Mouse (Mus musculus) forebrain, postnatal 0 days (tissue): Measurements from ENCODE around the gene Lrrc36. TPM values are rescaled to one million over a fixed set of nuclear protein-coding genes. Genes with fewer than 3 reads are reported as not detected.

Source experiments
- ATAC-seq: fragments of 200-750 bp; cut with Nextera tagmentation; 2 replicates; pipeline ENCODE4 v1.8.0; 2017; ENCODE audit warnings: mild to moderate bottlenecking, moderate library complexity
- DNase-seq: peaks from one replicate; pipeline ENCODE4 v3.0.0-alpha.2; 2015
- H3K27ac ChIP-seq: fragments of 300-500 bp; sonication (generic); 2 replicates; pipeline ENCODE4 v1.5.1; 2014; ENCODE audit warnings: low read depth, mild to moderate bottlenecking, antibody characterized with exemption, low read length, moderate library complexity, mixed read lengths
- H3K27me3 ChIP-seq: fragments of 300-500 bp; sonication (generic); 2 replicates; pipeline ENCODE4 v1.6.1; 2014; ENCODE audit warnings: mild to moderate bottlenecking, low read length, mixed read lengths; ENCODE audit not compliant: insufficient read depth
- H3K36me3 ChIP-seq: fragments of 300-500 bp; sonication (generic); 2 replicates; pipeline ENCODE4 v1.6.1; 2014; ENCODE audit warnings: mild to moderate bottlenecking, moderate library complexity; ENCODE audit not compliant: insufficient read depth
- H3K4me1 ChIP-seq: fragments of 300-500 bp; sonication (generic); 2 replicates; pipeline ENCODE4 v1.6.1; 2014; ENCODE audit warnings: antibody characterized with exemption; ENCODE audit not compliant: insufficient read depth
- H3K4me2 ChIP-seq: fragments of 300-500 bp; sonication (generic); 2 replicates; pipeline ENCODE4 v1.6.1; 2014; ENCODE audit warnings: low read depth, mild to moderate bottlenecking, moderate library complexity
- H3K4me3 ChIP-seq: fragments of 300-500 bp; sonication (generic); 2 replicates; pipeline ENCODE4 v1.5.1; 2014; ENCODE audit warnings: low read depth, low read length, mixed read lengths
- H3K9ac ChIP-seq: fragments of 300-500 bp; sonication (generic); 2 replicates; pipeline ENCODE4 v1.6.1; 2014; ENCODE audit warnings: mild to moderate bottlenecking
- H3K9me3 ChIP-seq: fragments of 300-500 bp; sonication (generic); 2 replicates; pipeline ENCODE4 v1.6.1; 2016; ENCODE audit warnings: low read length
- CTCF ChIP-seq: sonication (generic); IDR thresholded peaks from 2 replicates; pipeline ENCODE4 v1.5.1; 2016; ENCODE audit warnings: antibody characterized with exemption, control low read depth, low read depth
- WGBS: fragments of 180-500 bp; shearing (Covaris S2); extraction: QIAGEN DNeasy Blood & Tissue Kit; methylation state at CpG from one replicate; pipeline ENCODE4 v1.1.7; 2014; 5-methylcytosine and 5-hydroxymethylcytosine counted together
- polyA plus RNA-seq: library from polyadenylated mRNA; unstranded; fragments of >200 nt; fragmentation: Nextera tagmentation; extraction: Ambion mirVana; gene quantifications from 2 replicates; pipeline ENCODE4 v1.2.1, GENCODE M21; 2015
- total RNA-seq: library from RNA; depleted of rRNA; stranded (reverse); fragments of >200 nt; gene quantifications from 2 replicates; pipeline ENCODE4 v1.2.3, GENCODE M21; 2014

Gene Lrrc36
- total and polyA plus RNA-seq, 2 experiments from 2014 or later: 1.1 to 1.7 TPM

DNA sequence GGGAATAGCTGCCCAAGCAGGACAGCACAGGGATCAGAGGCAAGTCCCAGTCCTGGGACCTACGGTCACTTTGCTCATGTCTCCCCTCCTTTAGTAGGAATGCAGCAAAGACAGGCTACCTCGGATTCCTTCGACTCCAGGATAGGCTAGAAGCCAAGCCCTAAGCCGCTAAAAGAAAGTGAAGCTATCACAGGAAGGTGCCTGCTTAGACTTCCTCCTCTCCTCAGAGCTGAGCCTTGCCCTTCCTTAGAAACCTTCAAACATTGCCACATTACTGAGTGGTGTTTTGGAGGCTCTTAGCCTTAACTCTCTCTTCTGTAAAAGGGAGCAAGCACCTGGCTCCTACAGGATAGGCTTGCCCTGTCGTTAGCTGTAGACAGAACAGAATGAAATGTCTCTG, 61.3 kb downstream of the Lrrc36 start:
- no peak for ATAC-seq
- WGBS: 26% methylated on average over 5 of the region's 5 CpGs
- no peaks in the 10 kb centered on the region for H3K27me3 ChIP-seq
- no peaks in the 10 kb centered on the region for H3K9me3 ChIP-seq
- peak overlapping the region; percentile 18 for H3K9ac ChIP-seq
- H3K4me2 ChIP-seq: peak overlapping the region; percentile 27; the same call in 1 of the 2 replicates
- TF ChIP-seq CTCF: no peak
- peaks cover 16% of the 10 kb centered on the region for H3K4me1 ChIP-seq
- DNase-seq: no peak
- H3K36me3 ChIP-seq: peaks cover 9% of the 10 kb centered on the region
- peak overlapping the region; percentile 29; the same call in 1 of the 2 replicates for H3K27ac ChIP-seq
- no peak overlapping the region for H3K4me3 ChIP-seq

DNA sequence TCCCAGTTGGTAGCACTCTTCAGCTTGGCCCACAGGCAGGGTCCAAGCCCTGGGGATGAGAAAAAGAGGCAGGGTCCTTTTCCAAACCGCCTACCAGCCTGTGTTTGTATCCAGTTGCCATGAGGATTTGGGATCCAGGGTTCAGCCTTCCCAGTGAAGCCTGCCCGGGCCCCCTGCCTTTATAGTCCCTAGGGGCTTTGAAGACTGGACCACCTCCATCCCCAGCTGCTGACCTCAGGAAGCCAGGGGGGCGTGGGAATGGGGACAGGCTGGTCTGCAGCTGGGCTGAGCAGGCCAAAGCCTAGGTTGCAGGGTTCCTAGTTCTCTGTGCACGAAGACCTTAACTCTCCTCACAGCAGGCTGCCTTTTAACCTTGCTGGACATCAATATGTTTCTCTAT, 61.9 kb downstream of the Lrrc36 start:
- 55% methylated on average over 4 of the region's 4 CpGs for WGBS
- H3K27ac ChIP-seq: no peak overlapping the region
- no peak overlapping the region for H3K4me3 ChIP-seq
- H3K9ac ChIP-seq: peak overlapping the region; percentile 18; the same call in 1 of the 2 replicates
- DNase-seq (no peak), ATAC-seq (no peak)
- no peaks in the 10 kb centered on the region for H3K27me3 ChIP-seq
- no peak overlapping the region for H3K4me2 ChIP-seq
- peaks cover 9% of the 10 kb centered on the region for H3K36me3 ChIP-seq
- no peaks in the 10 kb centered on the region for H3K9me3 ChIP-seq
- peaks cover 16% of the 10 kb centered on the region for H3K4me1 ChIP-seq
- TF ChIP-seq CTCF: no peak

DNA sequence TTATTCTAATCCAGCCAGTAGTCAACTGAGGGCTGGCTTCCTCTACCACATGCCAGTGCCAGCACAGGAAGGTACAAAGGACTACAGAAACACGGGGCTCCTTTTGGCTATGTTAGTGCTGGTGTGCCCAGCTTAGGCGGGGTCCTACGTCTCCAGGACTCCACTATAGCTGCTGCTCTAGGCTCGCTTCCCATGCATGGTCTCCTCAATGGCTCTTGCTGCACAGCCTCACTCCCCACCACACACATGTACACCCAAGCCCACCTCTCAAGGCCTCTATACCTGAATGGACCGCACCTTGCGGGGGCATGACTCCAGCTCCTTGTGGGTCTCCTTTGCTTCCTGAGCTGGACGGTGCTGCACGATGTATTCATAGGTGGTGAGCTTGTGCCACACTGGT, 62.4 kb downstream of the Lrrc36 start:
- no peak overlapping the region for H3K9ac ChIP-seq
- no peaks in the 10 kb centered on the region for H3K9me3 ChIP-seq
- DNase-seq: no peak
- ATAC-seq: no peak
- peaks cover 9% of the 10 kb centered on the region for H3K36me3 ChIP-seq
- WGBS: 90% methylated on average over 8 of the region's 8 CpGs
- H3K27ac ChIP-seq: no peak overlapping the region
- TF ChIP-seq CTCF: no peak
- H3K27me3 ChIP-seq: no peaks in the 10 kb centered on the region
- H3K4me3 ChIP-seq: no peak overlapping the region
- peaks cover 16% of the 10 kb centered on the region for H3K4me1 ChIP-seq
- no peak overlapping the region for H3K4me2 ChIP-seq

DNA sequence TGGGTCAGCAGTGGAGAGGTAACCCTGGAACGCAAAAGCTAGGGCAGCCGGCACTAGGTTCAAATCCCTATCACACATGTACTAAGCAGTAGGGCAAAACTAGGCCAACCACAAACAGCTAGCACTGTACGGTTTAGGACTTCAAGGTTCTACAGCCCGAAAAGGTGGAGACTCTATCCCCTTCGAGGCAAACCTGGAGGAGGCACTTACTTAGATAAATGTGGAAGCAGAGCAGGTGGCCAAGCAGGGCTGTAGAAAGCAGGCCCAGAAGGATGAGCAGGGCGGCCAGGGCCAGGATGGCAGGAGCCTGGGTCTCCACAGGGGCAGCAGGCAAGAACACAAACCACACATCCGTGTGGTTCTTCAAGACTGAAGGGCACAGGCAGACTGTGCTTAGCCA, 62.8 kb downstream of the Lrrc36 start:
- Histone ChIP-seq H3K9ac (no peak overlapping the region), H3K27me3 (no peaks in the 10 kb centered on the region), H3K9me3 (no peaks in the 10 kb centered on the region), H3K4me3 (no peak overlapping the region), H3K4me1 (peaks cover 16% of the 10 kb centered on the region), H3K36me3 (peaks cover 9% of the 10 kb centered on the region), H3K4me2 (no peak overlapping the region), H3K27ac (no peak overlapping the region)
- TF ChIP-seq CTCF: no peak
- WGBS: 94% methylated on average over 7 of the region's 7 CpGs
- ATAC-seq (no peak), DNase-seq (no peak)

DNA sequence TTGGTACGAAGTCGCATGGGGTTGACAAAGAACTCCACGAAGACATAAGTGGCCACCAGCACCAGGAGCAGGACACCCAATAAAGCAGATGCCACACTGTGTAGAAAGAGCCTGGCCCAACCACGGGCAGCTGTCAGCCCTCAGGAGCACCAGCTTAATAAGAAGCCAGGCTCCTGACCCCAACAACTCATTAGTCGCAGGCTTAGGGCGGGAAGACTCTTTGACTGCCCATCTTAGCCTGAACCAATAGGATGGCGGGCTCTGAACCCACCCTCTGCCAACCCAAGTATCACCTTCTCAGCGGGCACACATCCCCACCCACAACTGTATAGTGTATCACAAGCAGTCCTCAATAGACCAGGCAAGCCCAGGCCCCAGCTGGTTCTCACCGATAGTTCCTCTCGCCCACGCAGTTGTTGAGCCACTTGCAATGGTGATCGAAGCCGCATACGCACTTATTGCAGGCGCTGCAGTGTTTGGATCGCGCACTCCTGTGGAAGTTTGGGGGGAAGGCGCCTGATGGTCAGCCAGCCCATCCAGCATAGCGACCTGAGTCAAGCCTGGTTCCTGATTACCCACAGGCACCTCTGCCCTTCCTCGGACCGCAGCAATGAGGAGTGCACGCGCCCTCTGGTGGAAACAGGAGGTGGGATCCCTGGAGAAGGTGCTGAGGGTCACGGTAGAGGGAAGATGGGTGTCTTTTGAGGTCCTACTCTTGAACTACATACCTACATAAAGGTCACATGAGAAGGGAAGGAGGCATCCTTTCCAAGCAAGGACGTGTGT, 63.5 kb downstream of the Lrrc36 start:
- WGBS: 44% methylated on average over 25 of the region's 25 CpGs
- Histone ChIP-seq H3K27me3 (no peaks in the 10 kb centered on the region), H3K9me3 (no peaks in the 10 kb centered on the region), H3K9ac (no peak overlapping the region), H3K4me3 (no peak overlapping the region), H3K27ac (no peak overlapping the region), H3K4me1 (peaks cover 16% of the 10 kb centered on the region), H3K36me3 (peaks cover 10% of the 10 kb centered on the region), H3K4me2 (no peak overlapping the region)
- peak; percentile 82 for TF ChIP-seq CTCF
- ATAC-seq (no peak), DNase-seq (no peak)

DNA sequence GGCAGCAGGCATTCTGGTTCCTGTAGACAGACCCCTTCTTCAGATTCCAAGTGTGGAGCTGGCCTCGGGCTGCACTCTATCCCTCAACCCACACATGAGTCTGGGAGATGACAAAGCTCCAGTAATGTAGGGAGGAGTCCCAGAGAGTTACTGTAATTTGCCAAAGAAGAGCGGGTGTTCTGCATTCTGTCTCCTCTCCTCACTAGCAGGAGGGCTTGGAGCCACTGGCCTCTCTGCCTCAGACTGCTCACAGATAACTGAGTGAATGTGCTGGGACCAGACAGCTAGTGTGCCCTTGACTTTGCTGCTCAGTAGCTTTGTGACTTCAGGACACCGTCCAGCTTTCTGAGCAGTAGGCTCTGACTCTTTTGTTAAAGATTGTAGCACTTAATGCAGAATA, 64.4 kb downstream of the Lrrc36 start:
- Histone ChIP-seq H3K9me3 (no peaks in the 10 kb centered on the region), H3K36me3 (peaks cover 12% of the 10 kb centered on the region), H3K4me1 (peaks cover 16% of the 10 kb centered on the region), H3K27ac (no peak overlapping the region), H3K4me2 (no peak overlapping the region), H3K9ac (no peak overlapping the region), H3K27me3 (no peaks in the 10 kb centered on the region), H3K4me3 (no peak overlapping the region)
- TF ChIP-seq CTCF: no peak
- ATAC-seq (no peak), DNase-seq (no peak)
- 84% methylated on average over 3 of the region's 3 CpGs for WGBS

DNA sequence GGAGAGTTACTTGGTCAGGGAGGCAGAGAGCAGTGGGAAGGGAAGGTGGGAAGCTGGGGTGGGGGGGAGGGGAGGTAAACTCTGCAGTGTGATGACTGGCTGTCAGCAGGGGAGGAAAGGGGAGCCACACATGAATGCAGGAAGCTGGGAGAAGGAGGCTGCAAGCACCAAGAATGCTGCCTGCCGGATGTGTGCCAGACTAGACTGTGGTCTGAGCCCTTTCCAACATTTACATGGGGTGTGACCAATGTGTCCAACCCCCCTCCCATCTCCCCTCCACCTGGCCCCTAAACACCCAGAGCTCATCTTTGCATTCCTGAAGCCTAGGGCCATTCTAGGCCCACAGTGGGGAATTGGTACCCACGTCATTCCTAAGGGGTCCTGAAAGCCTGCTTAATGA, 67.6 kb downstream of the Lrrc36 start:
- no peak for TF ChIP-seq CTCF
- WGBS: 26% methylated on average over 2 of the region's 2 CpGs
- ATAC-seq (no peak), DNase-seq (no peak)
- 0 out of 2 replicates have a peak, but pooled peaks cover 5% of the 10 kb centered on the region for H3K36me3 ChIP-seq
- H3K4me1 ChIP-seq: no peaks in the 10 kb centered on the region
- H3K9me3 ChIP-seq: no peaks in the 10 kb centered on the region
- no peak overlapping the region for H3K27ac ChIP-seq
- no peaks in the 10 kb centered on the region for H3K27me3 ChIP-seq
- no peak overlapping the region for H3K4me3 ChIP-seq
- no peak overlapping the region for H3K4me2 ChIP-seq
- H3K9ac ChIP-seq: no peak overlapping the region
